Mouse (Mus musculus) liver, embryonic 14.5 days (tissue): ENCODE measurements around the gene Arhgef17. TPM values are rescaled to one million over a fixed set of nuclear protein-coding genes. Genes with fewer than 3 reads are reported as not detected.

Experiments
- ATAC-seq: fragments of 200-750 bp; cut with Nextera tagmentation; 2 replicates; pipeline ENCODE4 v1.8.0; 2017; ENCODE audit warnings: moderate number of reproducible peaks, mild to moderate bottlenecking, moderate library complexity; ENCODE audit not compliant: insufficient read depth
- DNase-seq, 3 experiments: peaks; one replicate each; pipeline ENCODE4 v3.0.0-alpha.2; 2012 to 2013; ENCODE audit warnings: low read depth in 3 of 3, low spot score in 3 of 3
- H3K27ac ChIP-seq: fragments of 300-500 bp; sonication (generic); 2 replicates; pipeline ENCODE4 v1.5.1; 2014; ENCODE audit warnings: moderate library complexity, mild to moderate bottlenecking, control low read depth, inconsistent platforms
- H3K27me3 ChIP-seq: fragments of 300-500 bp; sonication (generic); 2 replicates; pipeline ENCODE4 v1.6.1; 2014; ENCODE audit warnings: mild to moderate bottlenecking, low read length, moderate library complexity; ENCODE audit not compliant: control insufficient read depth, insufficient read depth
- H3K36me3 ChIP-seq: fragments of 300-500 bp; sonication (generic); replicated peaks from 2 replicates; pipeline ENCODE4 v1.6.1; 2014; ENCODE audit warnings: low read depth; ENCODE audit not compliant: control insufficient read depth, insufficient read depth
- H3K4me1 ChIP-seq, 2 experiments: fragments of 200-500 bp in 1 of 2; fragments of 300-500 bp in 1 of 2; sonication (generic) in 1 of 2; replicated peaks; 2 replicates each; pipeline ENCODE4 v1.6.1; 2012 to 2014; ENCODE audit warnings: antibody characterized with exemption in 1 of 2, inconsistent platforms in 1 of 2, low read length in 1 of 2; ENCODE audit not compliant: control insufficient read depth in 2 of 2, insufficient read depth in 2 of 2
- H3K4me2 ChIP-seq: fragments of 300-500 bp; sonication (generic); 2 replicates; pipeline ENCODE4 v1.6.1; 2014; ENCODE audit warnings: low read depth, mild to moderate bottlenecking, control low read depth, moderate library complexity
- H3K4me3 ChIP-seq, 2 experiments: fragments of 200-500 bp in 1 of 2; fragments of 300-500 bp in 1 of 2; sonication (generic) in 1 of 2; 2 replicates each; pipeline ENCODE4 v1.5.1; 2012 to 2014; ENCODE audit warnings: low read depth in 2 of 2, low read length in 2 of 2, mild to moderate bottlenecking in 2 of 2, control low read depth in 1 of 2, inconsistent platforms in 1 of 2, moderate library complexity in 1 of 2; ENCODE audit not compliant: insufficient read depth in 1 of 2
- H3K9ac ChIP-seq: fragments of 300-500 bp; sonication (generic); replicated peaks from 2 replicates; pipeline ENCODE4 v1.6.1; 2014; ENCODE audit warnings: mild to moderate bottlenecking, control low read depth, moderate library complexity
- H3K9me3 ChIP-seq: fragments of 300-500 bp; sonication (generic); 2 replicates; pipeline ENCODE4 v1.6.1; 2016; ENCODE audit warnings: low read length, mixed read lengths; ENCODE audit not compliant: control insufficient read depth
- CTCF ChIP-seq: IDR thresholded peaks from 2 replicates; pipeline ENCODE4 v1.5.1; 2016; ENCODE audit warnings: antibody characterized with exemption, low read depth, control low read depth
- EP300 ChIP-seq: IDR thresholded peaks from 2 replicates; pipeline ENCODE4 v1.6.1; 2016; ENCODE audit warnings: antibody characterized with exemption, low read depth
- WGBS: fragments of 180-500 bp; shearing (Covaris S2); extraction: QIAGEN DNeasy Blood & Tissue Kit; methylation state at CpG from one replicate; pipeline ENCODE4 v1.1.7; 2014; ENCODE audit not compliant: insufficient replicate concordance; 5-methylcytosine and 5-hydroxymethylcytosine counted together
- polyA plus RNA-seq, 2 experiments: library from polyadenylated mRNA; depleted of rRNA in 1 of 2; stranded (reverse) in 1 of 2; unstranded in 1 of 2; fragments of >200 nt; fragmentation: Nextera tagmentation in 1 of 2; extraction: Ambion mirVana in 1 of 2; gene quantifications; 2 replicates each; pipeline versions ENCODE4 v1.2.1 to v1.2.3; 2012 to 2014

Gene Arhgef17
- polyA plus RNA-seq, 2 experiments, result 0.70 to 1.7 TPM

DNA sequence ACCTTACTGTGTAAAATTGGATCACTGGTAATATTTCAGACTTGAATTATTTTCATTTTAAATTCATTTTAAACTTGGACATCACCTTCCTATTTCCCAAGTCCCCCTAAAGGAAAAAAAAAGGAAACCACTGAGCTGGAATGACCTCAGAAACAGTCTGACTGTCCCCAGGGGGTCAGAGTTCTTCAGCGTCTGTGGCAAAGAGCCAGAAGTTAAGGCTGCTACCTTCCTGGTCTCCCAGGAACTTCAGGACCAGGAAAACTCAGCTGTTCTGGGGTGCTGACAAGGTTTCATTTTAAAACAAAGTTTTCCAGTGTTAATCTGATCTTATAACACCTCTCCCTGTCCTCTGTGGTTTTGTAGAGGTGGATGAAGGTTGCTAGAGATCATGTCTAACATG, 94.2 kb downstream of the Arhgef17 start:
- Histone ChIP-seq H3K9ac (peak overlapping the region; percentile 3; the same call in 1 of the 2 replicates), H3K4me1 (peaks cover 32 to 44% of the 10 kb centered on the region in 2 experiments), H3K27ac (no peak overlapping the region), H3K4me3 (no peak overlapping the region), H3K4me2 (no peak overlapping the region), H3K36me3 (peaks cover 4% of the 10 kb centered on the region; the same call in 1 of the 2 replicates), H3K27me3 (no peaks in the 10 kb centered on the region), H3K9me3 (no peaks in the 10 kb centered on the region; the same call in 1 of the 2 replicates)
- DNase-seq, result no peak
- ATAC-seq, result no peak
- 81% methylated on average over 1 of the region's 1 CpGs for WGBS
- TF ChIP-seq EP300, result no peak
- TF ChIP-seq CTCF, result no peak

DNA sequence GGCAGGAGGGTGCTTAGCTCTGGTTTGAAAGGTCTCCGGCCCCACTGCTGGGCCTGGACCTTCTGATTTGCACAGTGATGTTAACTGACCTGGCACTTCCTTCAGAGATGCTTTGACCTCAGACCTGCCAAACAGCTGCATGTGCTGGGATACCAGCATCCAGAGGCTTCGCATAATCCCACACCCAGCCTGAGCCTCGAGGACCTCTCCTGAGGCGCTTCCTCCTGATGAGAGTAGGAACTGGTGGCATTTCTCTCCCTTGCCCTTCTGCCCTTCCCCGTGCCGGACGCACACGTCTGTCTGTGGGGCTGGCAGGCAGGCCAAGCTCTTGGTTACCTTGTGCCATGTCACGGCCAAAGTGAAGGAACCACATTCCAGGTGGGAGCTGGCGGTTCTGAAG, 95.2 kb downstream of the Arhgef17 start:
- Histone ChIP-seq H3K36me3 (no peaks in the 10 kb centered on the region), H3K9me3 (no peaks in the 10 kb centered on the region), H3K27me3 (no peaks in the 10 kb centered on the region), H3K4me3 (no peak overlapping the region), H3K4me2 (no peak overlapping the region), H3K9ac (no peak overlapping the region), H3K4me1 (peaks cover 32 to 42% of the 10 kb centered on the region in 2 experiments), H3K27ac (no peak overlapping the region)
- TF ChIP-seq EP300, result no peak
- no peak for TF ChIP-seq CTCF
- DNase-seq, result no peak
- no peak for ATAC-seq
- WGBS, result 84% methylated on average over 10 of the region's 10 CpGs

DNA sequence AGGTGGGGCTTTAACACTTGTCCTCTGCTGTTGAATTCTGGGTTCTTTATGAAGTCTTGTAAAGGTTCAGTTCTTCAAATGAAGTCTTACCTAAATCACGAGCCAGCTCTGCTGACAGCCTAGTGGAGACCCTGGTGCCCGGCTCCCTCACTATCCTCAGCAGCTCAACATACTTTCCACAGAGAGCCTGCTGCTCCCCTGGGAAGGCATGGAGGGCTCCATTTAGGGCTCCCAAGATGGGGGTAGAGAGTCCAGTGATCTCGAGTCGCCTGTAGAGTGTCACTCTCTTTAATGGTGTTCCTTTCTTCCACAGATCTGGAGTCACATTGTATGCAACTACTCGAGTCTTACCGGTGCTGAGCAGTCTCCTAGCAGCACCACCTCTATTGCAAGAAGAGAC, 96.2 kb downstream of the Arhgef17 start:
- Histone ChIP-seq H3K4me2 (no peak overlapping the region), H3K4me1 (peaks cover 28 to 36% of the 10 kb centered on the region in 2 experiments), H3K9me3 (no peaks in the 10 kb centered on the region), H3K4me3 (no peak overlapping the region), H3K36me3 (no peaks in the 10 kb centered on the region), H3K27ac (no peak overlapping the region), H3K9ac (no peak overlapping the region), H3K27me3 (no peaks in the 10 kb centered on the region)
- DNase-seq (no peak), ATAC-seq (no peak)
- TF ChIP-seq CTCF, result no peak
- TF ChIP-seq EP300, result no peak
- 81% methylated on average over 6 of the region's 6 CpGs for WGBS

DNA sequence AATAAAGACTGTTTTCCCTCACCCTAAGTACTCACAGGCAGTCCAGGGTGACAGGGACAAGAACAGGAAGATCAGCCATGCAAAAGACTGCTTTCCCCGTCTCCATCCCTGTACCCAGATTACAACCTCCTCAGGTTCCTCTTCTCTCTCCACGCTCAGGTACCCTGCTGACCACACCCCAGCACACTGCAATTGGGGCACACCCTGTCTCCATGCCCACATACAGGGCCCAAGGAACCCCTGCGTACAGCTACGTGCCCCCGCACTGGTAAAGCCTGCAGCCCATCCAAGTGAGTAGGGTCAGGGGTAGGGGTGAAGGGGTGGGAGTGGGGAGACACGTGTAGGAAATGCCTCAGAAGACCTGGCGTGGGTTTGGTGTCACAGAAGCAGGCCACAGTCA, 96.7 kb downstream of the Arhgef17 start:
- ATAC-seq (no peak), DNase-seq (no peak)

DNA sequence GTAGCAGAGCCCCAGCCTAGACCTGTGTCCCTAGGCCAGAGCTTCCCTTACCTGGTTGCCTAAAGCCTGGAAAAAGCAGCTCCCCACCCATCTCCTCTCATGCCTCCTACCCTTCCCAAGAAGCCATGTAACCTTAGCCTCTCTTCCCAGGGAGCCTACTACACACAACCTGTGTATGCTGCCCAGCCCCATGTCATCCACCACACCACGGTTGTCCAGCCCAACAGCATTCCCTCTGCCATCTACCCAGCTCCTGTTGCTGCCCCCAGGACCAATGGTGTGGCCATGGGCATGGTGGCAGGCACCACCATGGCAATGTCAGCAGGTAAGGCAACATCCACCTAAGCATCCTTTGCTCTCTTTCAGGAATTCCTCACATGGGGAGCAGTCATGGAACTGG, 98.0 kb downstream of the Arhgef17 start:
- no peak for DNase-seq
- H3K4me3 ChIP-seq, result no peak overlapping the region
- H3K36me3 ChIP-seq, result no peaks in the 10 kb centered on the region
- peaks cover 10 to 18% of the 10 kb centered on the region in 2 experiments for H3K4me1 ChIP-seq
- TF ChIP-seq EP300 (no peak), CTCF (no peak)
- no peaks in the 10 kb centered on the region for H3K27me3 ChIP-seq
- H3K9me3 ChIP-seq, result no peaks in the 10 kb centered on the region
- H3K9ac ChIP-seq, result no peak overlapping the region
- no peak for ATAC-seq
- H3K4me2 ChIP-seq, result no peak overlapping the region
- 56% methylated on average over 1 of the region's 1 CpGs for WGBS
- no peak overlapping the region for H3K27ac ChIP-seq

More for the DNA sequence above, 96.7 kb downstream of the Arhgef17 start:
- no peak overlapping the region for H3K27ac ChIP-seq
- TF ChIP-seq CTCF (no peak), EP300 (no peak)
- H3K4me1 ChIP-seq, result peaks cover 23 to 31% of the 10 kb centered on the region in 2 experiments
- H3K36me3 ChIP-seq, result no peaks in the 10 kb centered on the region
- 76% methylated on average over 7 of the region's 7 CpGs for WGBS
- H3K9me3 ChIP-seq, result no peaks in the 10 kb centered on the region
- no peak overlapping the region for H3K4me3 ChIP-seq
- H3K27me3 ChIP-seq, result no peaks in the 10 kb centered on the region
- no peak overlapping the region for H3K9ac ChIP-seq
- no peak overlapping the region for H3K4me2 ChIP-seq
